Mouse (Mus musculus): Measurements from ENCODE around the gene Cdc6. TPM values are rescaled to one million over a fixed set of nuclear protein-coding genes. Genes with fewer than 3 reads are reported as not detected.

Gene Cdc6
- total and polyA plus RNA-seq, 3 experiments = 0.13 to 0.32 (median 0.14) TPM

GRCm38 (mm10) chr11:98941341-98941825 lies 33.8 kb downstream of the Cdc6 start:
- Histone ChIP-seq H3K79me2 (replicated peaks; ENCODE audit: control insufficient read depth, insufficient read depth, low read length) (peaks cover 1% of the 10 kb centered on the region; the same call in 1 of the 2 replicates), H3K27me3 (ENCODE audit: control insufficient read depth, insufficient read depth, low read length) (no peaks in the 10 kb centered on the region), H3K36me3 (ENCODE audit: control insufficient read depth, insufficient read depth, low read length) (no peaks in the 10 kb centered on the region), H3K4me3 (peak overlapping the region; percentile 54), H3K4me1 (ENCODE audit: control insufficient read depth, insufficient read depth, low read length) (peaks cover 46% of the 10 kb centered on the region), H3K27ac (peak overlapping the region; percentile 98), H3K9ac (ENCODE audit: low read depth, low read length) (peak overlapping the region; percentile 66)
- WGBS = 2% methylated on average over 12 of the region's 12 CpGs
- intact Hi-C loops (cut with DNase I) = no loop called here
- TF ChIP-seq EP300 (IDR thresholded peaks at IDR 0.05; ENCODE audit: insufficient read depth, low read depth, low read length) (peak; percentile 41; the same call in 1 of the 2 replicates), CTCF (IDR thresholded peaks at IDR 0.05) (no peak)
- DNase-seq = peak; percentile 78 to 79

DNA sequence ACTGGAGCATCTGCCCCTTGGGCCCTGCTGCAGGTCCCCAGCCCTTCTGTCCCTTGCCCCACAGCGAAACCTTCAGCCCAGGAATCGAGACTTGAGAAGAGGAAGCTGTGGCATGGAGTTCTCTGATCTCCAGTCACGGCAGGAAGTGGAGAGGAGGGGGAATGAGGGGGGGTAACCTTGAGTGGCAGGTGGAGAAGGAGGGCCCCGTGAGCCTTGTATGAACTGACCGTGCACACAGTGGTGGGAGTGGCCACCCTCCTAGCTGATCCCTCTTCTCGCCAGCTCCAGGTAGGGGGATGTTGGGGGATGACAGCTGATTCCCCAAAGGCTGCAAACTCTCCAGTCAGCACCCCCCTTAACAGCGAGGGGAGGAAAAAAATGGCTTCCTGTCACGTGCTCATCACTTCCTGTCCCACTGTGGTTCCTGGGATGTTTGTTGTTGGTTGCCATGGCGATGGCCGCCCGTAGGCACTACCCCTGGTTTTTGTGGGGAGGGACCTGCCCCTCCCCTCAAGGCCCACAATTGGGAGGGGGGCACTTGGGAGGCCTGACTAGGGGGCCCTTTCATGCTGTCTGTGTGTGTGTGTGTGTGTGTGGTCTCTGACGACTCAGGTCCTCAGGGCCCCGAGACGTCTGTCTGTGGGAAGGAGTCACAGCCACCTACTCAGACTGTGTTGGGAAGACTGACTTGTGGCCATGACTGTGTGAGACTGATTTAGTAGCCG lies 34.4 kb downstream of the Cdc6 start:
- TF ChIP-seq CTCF (IDR thresholded peaks at IDR 0.05) (no peak), POLR2A (IDR thresholded peaks at IDR 0.05; ENCODE audit: insufficient read depth, low read depth, low read length) (peak; percentile 64), EP300 (IDR thresholded peaks at IDR 0.05; ENCODE audit: insufficient read depth, low read depth, low read length) (peak; percentile 78)
- WGBS = 3% methylated on average over 15 of the region's 15 CpGs

DNA sequence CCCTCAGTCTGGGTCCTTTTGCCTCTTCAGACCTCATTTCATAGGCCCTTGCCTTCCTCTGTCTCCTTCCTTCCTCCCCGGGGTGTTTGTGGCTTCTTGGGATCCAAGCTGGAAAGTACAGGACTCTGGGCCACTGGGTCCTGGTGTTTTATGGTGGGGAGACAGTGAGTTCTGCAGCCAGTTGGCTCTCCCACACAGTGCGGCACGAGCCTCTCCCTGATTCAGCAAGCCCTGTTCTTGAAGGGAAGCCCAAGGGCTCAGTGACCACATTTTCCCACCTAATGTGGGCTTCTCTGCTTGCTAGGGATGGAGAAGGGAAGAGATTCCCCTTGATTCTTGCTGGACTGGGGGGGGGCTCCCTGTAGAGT lies 34.9 kb downstream of the Cdc6 start:
- no peak for TF ChIP-seq POLR2A (IDR thresholded peaks at IDR 0.05; ENCODE audit: insufficient read depth, low read depth, low read length)
- TF ChIP-seq EP300 (IDR thresholded peaks at IDR 0.05; ENCODE audit: insufficient read depth, low read depth, low read length) = no peak
- no peak for TF ChIP-seq CTCF (IDR thresholded peaks at IDR 0.05)
- Histone ChIP-seq H3K4me1 (ENCODE audit: control insufficient read depth, insufficient read depth, low read length) (peaks cover 46% of the 10 kb centered on the region), H3K79me2 (replicated peaks; ENCODE audit: control insufficient read depth, insufficient read depth, low read length) (peaks cover 3% of the 10 kb centered on the region; the same call in 1 of the 2 replicates), H3K36me3 (ENCODE audit: control insufficient read depth, insufficient read depth, low read length) (no peaks in the 10 kb centered on the region), H3K27me3 (ENCODE audit: control insufficient read depth, insufficient read depth, low read length) (no peaks in the 10 kb centered on the region), H3K27ac (peak overlapping the region; percentile 98), H3K4me3 (peak overlapping the region; percentile 54), H3K9ac (ENCODE audit: low read depth, low read length) (peak overlapping the region; percentile 7)
- 9% methylated on average over 3 of the region's 3 CpGs for WGBS
- intact Hi-C loops (cut with DNase I) = no loop called here
- DNase-seq = peak in 1 of 2 experiments; percentile 72

More for the DNA sequence above, 34.4 kb downstream of the Cdc6 start:
- Histone ChIP-seq H3K4me1 (ENCODE audit: control insufficient read depth, insufficient read depth, low read length) (peaks cover 46% of the 10 kb centered on the region), H3K4me3 (peak overlapping the region; percentile 54), H3K36me3 (ENCODE audit: control insufficient read depth, insufficient read depth, low read length) (no peaks in the 10 kb centered on the region), H3K27me3 (ENCODE audit: control insufficient read depth, insufficient read depth, low read length) (no peaks in the 10 kb centered on the region), H3K79me2 (replicated peaks; ENCODE audit: control insufficient read depth, insufficient read depth, low read length) (peaks cover 2% of the 10 kb centered on the region; the same call in 1 of the 2 replicates), H3K9ac (ENCODE audit: low read depth, low read length) (peak overlapping the region; percentile 66), H3K27ac (peak overlapping the region; percentile 98)
- peak; percentile 87 to 92 for DNase-seq
- intact Hi-C loops (cut with DNase I) = no loop called here

GRCm38 (mm10) chr11:98942923-98943641 lies 35.5 kb downstream of the Cdc6 start:
- Histone ChIP-seq H3K4me3 (no peak overlapping the region), H3K4me1 (ENCODE audit: control insufficient read depth, insufficient read depth, low read length) (peaks cover 46% of the 10 kb centered on the region)
- 21% methylated on average over 8 of the region's 8 CpGs for WGBS

GRCm38 (mm10) chr11:98943741-98944461 lies 36.3 kb downstream of the Cdc6 start:
- DNase-seq = peak; percentile 50 to 61
- peak overlapping the region; percentile 71 for H3K27ac ChIP-seq
- H3K27me3 ChIP-seq (ENCODE audit: control insufficient read depth, insufficient read depth, low read length) = no peaks in the 10 kb centered on the region
- intact Hi-C loops (cut with DNase I) = loop anchor here (1.0 kb wide), 1 partner anchor 19 kb away; no protein-coding TSS in a partner anchor
- no peak overlapping the region; the same call in 1 of the 2 replicates for H3K9ac ChIP-seq (ENCODE audit: low read depth, low read length)
- 29% methylated on average over 14 of the region's 14 CpGs for WGBS
- H3K36me3 ChIP-seq (ENCODE audit: control insufficient read depth, insufficient read depth, low read length) = no peaks in the 10 kb centered on the region
- no peak overlapping the region for H3K4me3 ChIP-seq
- TF ChIP-seq CTCF (IDR thresholded peaks at IDR 0.05) = no peak
- TF ChIP-seq EP300 (IDR thresholded peaks at IDR 0.05; ENCODE audit: insufficient read depth, low read depth, low read length) = no peak
- no peak for TF ChIP-seq POLR2A (IDR thresholded peaks at IDR 0.05; ENCODE audit: insufficient read depth, low read depth, low read length)
- peaks cover 3% of the 10 kb centered on the region; the same call in 1 of the 2 replicates for H3K79me2 ChIP-seq (replicated peaks; ENCODE audit: control insufficient read depth, insufficient read depth, low read length)
- peaks cover 45% of the 10 kb centered on the region for H3K4me1 ChIP-seq (ENCODE audit: control insufficient read depth, insufficient read depth, low read length)

More at GRCm38 (mm10) chr11:98942923-98943641, 35.5 kb downstream of the Cdc6 start:
- Histone ChIP-seq H3K9ac (ENCODE audit: low read depth, low read length) (peak overlapping the region; percentile 10; the same call in 1 of the 2 replicates), H3K27ac (peak overlapping the region; percentile 98), H3K79me2 (replicated peaks; ENCODE audit: control insufficient read depth, insufficient read depth, low read length) (peaks cover 3% of the 10 kb centered on the region; the same call in 1 of the 2 replicates), H3K27me3 (ENCODE audit: control insufficient read depth, insufficient read depth, low read length) (no peaks in the 10 kb centered on the region), H3K36me3 (ENCODE audit: control insufficient read depth, insufficient read depth, low read length) (no peaks in the 10 kb centered on the region)
- peak; percentile 75 to 83 for DNase-seq
- intact Hi-C loops (cut with DNase I) = loop anchor here (1.0 kb wide), 1 partner anchor 20 kb away; no protein-coding TSS in a partner anchor
- TF ChIP-seq POLR2A (IDR thresholded peaks at IDR 0.05; ENCODE audit: insufficient read depth, low read depth, low read length) (no peak), CTCF (IDR thresholded peaks at IDR 0.05) (no peak), EP300 (IDR thresholded peaks at IDR 0.05; ENCODE audit: insufficient read depth, low read depth, low read length) (peak; percentile 94)

Measured in heart, adult 2 months (tissue).